Mouse (Mus musculus) retina, postnatal 7 days (tissue): Measurements from ENCODE around the gene Ddx39.

Source experiments
- DNase-seq: peaks from one replicate; pipeline ENCODE4 v3.0.0-alpha.2; 2012; ENCODE audit warnings: low read depth, low spot score

Gene Ddx39

GRCm38 (mm10) chr8:83737346-83737745 is 22.4 kb downstream of the Ddx39 start:
- no peak for DNase-seq

DNA sequence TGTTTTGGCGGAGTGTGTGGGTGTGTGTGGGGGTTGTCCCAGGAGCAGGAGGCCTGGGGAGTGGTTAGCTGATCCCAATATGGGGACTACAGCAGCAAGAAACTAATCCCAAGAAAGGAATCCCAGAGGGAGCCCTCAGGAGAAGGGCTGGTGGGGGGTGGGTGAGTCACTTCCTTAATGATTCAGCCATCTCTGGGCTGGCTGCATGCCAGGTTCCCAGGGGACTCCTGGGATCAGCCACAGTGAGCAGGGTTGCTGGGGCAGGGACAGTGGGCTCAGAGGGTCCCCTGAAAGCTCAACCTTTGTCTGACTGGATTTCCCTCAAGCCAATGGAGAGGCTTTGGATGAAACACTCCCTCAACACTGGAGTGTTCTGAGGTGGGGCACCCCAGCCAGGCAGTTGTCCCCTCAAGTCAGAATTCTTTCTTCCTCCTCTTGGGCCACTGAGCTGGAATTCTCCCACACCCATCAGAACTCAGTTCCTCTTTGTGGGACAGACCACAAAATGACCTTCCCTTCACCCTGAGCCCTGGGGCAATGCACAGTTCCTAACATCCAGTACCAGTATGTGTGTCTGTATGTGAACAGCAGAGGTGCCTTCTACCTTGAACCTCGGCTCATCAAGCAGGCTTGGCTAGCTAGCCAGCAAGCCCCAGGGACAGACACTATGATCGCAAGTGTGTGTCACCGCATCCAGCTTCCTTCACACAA is 23.0 kb downstream of the Ddx39 start:
- DNase-seq, result no peak

DNA sequence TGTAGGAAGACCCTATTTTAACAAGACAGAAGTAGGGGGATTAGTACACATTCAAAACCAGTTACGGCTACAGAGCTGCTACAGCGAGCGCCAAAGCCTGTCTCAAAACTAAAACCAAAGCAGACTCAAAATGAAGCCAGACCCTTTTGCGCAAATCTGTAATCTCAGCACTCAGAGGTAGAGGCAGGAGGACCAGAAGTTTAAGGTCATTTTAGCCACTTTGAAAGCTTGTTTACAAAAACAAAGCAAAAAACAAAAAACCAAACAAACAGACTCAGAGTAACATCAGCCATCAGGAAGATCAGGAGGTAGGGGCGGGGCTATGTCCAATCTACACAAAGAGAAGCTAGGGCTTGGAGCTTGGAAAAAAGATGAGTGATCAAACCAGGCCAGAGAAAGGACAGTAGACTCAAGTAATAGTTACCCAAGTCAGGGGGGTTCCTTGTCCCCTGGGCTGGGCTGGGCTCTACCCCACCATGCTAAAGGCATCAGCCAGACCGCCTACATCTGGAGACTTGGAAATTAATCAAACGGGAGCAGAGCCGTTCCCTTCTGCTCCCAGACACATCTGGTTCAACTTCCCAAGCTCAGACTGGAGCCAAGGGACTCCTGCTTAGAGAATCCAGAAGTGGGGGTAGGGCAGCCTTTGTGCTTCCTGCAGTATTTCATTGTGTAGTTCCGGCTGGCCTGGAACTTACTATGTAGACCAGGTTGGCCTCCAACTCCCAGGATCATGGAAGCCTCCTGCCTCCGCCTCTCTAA is 24.2 kb downstream of the Ddx39 start:
- DNase-seq, result no peak

DNA sequence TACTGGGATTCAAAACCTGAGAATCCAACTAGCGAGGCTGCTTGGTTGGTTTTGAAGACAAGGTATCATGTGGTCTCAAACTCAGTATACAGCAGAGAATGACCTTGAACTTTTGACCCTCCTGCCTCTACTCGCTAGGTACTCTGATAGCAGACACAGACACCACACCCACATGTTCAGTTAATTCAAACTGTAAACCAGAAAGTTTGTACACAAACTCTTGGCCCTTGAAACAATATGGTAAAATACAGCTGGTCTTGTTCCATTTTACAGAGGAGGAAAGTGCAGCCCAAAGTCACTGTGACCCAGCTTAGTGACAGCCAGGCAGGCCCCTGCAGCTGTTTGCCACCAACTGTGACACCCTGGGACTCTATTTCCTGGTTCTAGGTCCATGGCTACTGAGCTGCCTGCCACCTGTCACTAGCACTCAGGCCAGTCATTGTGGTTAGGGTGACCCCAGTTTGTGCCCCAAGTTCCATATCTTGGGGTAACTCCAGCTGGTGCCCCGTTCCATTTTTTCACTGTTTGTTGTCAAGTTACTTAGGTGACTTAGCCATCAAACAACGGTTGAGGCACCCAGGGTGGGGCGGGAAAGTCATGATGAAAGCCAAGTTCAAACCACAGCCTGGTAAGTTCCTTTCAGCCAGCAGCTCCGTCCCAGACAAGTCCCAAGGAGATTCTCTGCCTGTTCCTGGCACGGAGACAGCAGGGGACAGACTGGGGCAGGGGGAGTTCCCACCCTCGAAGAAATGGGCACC is 24.9 kb downstream of the Ddx39 start:
- no peak for DNase-seq

DNA sequence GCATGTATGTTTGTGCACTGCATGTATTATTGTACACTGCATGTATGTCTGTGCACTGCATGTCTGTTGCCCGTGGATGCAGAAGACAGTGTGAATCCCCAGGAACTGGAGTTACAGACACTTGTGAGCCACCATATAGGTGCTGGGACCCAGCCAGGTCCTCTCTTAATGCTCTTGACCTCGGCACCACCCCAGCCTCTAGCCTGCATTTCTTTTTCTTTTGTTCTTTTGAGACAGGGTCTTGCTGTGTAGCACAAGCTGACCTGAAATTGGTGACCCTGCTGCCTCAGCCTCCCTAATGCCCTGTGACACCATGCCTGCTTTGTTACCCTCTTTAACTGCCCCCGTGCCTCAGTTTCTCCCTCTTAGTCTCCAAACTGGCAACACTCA is 25.6 kb downstream of the Ddx39 start:
- no peak for DNase-seq

DNA sequence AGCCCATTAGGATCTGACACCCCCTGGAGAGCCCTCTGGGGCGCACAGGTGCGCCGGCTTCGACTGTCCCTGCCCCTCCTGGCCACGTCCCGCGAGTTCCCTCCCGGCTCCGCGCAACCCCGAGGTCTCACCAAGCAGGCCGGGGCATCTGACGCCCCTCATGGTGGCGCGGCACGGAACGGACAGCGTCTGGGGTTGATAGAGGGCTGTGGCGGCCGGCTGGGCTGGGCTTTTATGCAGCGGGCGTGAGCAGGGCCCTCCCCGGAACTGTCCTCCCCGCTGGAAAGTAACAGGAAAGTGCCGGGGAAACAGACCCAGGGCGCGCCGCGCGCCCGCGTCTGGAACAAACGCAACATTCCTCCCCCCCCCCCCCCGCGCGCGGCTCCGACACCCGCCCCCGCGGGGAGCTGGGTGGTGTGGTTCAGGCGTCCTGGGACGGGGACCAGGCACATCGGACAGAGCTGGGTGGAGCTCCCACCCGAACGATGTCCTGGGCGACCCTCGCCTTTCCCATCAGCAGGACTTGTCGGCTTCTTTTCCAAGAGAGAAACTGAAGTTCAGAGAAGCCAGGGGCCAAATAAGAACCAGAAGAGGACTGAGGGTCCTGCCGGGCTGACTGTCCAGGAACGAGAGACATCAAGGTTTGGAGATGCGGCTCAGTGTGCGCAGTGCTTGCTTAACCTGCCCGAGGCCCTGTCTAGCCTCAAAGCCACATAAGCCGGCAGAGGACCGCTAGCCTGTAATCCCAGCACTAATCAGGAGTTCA is 26.2 kb downstream of the Ddx39 start, which contains the start of gene Adgre5:
TSS of gene Adgre5 (minus strand) at position 351 of the 766 bp plus-strand sequence.
- no peak for DNase-seq

GRCm38 (mm10) chr8:83741849-83742655 is 27.1 kb downstream of the Ddx39 start:
- DNase-seq, result no peak

- DNase-seq, result no peak
Observed at GRCm38 (mm10) chr8:83742968-83743367, 28.0 kb downstream of the Ddx39 start.

- DNase-seq, result no peak
Observed at GRCm38 (mm10) chr8:83744070-83744469, 29.1 kb downstream of the Ddx39 start.

GRCm38 (mm10) chr8:83747661-83748346 is 32.8 kb downstream of the Ddx39 start:
- DNase-seq, result no peak

GRCm38 (mm10) chr8:83748708-83749107 is 33.7 kb downstream of the Ddx39 start:
- no peak for DNase-seq

- DNase-seq, result no peak
Observed at GRCm38 (mm10) chr8:83749265-83749664, 34.3 kb downstream of the Ddx39 start.

DNA sequence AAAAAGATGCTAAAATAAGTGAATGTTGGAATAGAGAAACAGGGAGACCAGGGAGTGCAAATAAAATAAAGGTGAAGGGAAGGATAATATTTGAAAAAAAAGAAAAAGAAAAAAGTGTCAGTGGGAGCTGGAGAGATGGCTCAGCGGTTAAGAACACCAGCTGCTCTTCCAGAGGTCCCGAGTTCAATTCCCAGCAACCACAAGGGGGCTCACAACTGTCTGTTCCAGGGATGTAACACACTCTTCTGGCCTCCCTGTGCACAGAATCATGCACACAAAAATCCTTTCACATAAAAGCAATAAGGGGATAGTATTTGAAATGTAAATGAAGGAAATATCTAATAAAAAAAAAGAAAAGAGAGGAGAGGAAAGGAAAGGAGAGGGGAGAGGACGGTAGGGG is 39.2 kb downstream of the Ddx39 start:
- no peak for DNase-seq

DNA sequence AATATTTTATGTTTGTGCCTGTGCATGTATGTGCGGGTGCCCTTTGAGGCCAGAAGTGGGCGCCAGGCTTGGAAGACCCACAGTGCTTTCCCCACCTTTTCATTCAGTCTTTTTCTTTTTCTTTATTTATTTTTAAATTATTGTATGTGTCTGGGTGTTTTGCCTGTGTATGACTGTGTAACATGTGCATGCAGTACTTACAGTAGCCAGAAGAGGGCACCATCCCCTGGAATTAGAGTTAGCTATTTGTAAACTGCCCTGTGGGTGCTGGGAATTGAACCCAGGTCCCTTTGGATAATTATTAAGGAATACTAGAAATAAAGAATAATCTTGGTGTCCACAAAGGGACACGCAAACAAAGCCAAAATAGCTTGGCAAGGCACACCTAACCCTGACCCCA is 41.3 kb downstream of the Ddx39 start:
- no peak for DNase-seq

DNA sequence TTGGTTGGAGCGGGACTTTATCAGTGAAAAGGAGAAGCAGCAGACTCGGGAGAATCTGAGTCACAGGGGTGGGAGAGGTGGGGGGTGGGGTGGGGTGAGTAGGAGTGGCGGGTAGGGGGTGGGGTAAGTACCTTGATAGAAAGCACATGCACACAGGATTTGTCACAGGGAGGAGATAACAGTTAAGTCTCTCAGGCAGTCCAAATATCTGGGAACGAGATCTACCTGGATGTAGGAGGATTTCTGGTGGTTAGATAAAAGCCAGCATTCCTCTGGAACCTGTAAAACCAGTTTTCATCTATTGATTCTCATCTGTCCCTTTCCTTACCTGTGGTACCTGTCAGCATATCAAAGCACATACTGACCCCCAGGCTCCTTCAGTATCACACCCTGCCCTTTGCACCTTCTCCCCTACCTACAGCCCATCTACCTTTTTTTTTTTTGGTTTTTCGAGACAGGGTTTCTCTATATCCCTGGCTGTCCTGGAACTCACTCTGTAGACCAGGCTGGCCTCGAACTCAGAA is 42.2 kb downstream of the Ddx39 start:
- no peak for DNase-seq

DNA sequence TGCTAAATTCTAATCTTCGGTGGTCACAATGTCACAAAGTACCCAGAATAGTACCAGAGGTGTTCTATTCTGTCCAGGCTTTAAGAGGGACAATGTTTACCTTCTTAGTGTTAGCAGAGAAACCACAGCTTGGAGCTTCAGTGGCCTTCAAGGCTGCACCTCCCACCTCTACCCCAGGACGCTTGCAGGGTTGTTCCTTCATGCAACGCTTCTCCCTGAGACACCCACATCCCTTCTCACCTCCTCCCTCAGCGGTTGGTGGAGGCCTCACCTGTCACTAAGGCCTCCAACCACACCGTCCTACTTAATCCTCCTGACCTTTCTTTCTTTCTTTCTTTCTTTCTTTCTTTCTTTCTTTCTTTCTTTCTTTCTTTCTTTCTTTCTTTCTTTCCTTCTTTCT is 43.3 kb downstream of the Ddx39 start:
- no peak for DNase-seq

DNA sequence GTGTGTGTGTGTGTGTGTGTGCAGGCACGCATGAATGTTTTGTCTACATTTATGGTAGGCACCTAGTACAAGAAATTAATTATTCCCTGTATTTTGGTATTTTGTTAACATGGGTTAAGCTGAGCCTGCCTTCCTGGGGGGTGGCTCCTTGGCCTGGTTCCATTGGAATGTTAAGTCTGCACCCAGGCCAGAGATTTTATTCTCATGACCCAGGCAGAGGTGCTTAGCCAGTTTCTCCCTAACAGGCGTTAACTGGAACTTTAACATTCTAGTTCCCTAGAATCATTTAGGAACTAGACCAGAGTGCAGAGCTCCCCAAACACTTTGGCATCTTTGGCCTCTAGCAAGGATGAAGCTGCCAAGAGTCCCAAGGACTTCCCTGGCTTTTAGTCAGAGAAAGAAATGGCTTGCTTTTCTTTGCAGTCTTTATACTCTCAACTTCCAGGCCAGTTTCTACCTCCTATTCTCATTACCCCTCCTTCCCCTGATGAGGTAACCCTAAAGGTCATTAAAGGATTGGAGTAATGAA is 44.3 kb downstream of the Ddx39 start:
- no peak for DNase-seq

DNA sequence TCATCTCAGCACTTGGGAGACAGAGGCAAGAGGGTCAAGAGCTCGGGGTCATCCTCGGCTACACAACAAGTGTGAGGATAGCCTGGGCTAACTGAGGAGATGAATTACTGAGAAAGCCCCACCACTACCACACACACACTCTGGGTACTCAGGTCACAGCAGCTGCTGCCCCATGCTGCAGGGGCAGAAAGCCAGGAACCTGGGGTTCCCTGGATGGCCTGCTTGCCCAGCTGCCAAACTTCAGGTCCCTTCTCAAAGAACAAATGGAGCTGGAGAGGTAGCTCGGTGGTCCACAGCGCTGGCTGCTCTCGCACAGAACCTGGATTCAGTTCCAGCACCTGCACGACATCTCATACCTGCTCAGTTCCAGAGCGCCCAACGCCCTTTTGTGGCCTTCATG is 49.1 kb downstream of the Ddx39 start:
- no peak for DNase-seq

DNA sequence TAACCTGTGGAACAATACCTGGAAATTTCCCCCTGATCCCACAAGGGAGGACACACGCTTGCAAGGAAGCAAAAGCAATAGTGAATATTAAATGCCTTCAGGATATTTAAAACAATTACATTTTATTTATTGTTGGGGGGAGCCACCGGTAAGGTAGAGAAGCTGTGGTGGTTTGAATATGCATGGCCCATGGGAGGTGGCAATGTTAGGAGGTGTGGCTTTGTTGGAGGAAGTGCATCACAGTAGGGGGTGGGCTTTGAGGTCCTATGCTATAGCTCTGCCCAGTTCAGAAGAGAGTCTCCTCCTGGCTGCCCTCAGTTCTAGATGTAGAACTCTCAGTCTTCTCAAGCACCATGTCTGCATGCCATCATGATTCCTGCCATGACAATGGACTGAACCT is 49.7 kb downstream of the Ddx39 start:
- DNase-seq, result no peak

GRCm38 (mm10) chr8:83765663-83766062 is 50.7 kb downstream of the Ddx39 start:
- no peak for DNase-seq
